Mouse (Mus musculus): Measurements from ENCODE around the gene Scd3.

- TF ChIP-seq GATA1 (IDR thresholded peaks at IDR 0.05; ENCODE audit: borderline replicate concordance, low read length) (no peak), FLI1 (IDR thresholded peaks at IDR 0.05; ENCODE audit: low read length) (no peak)
Measured at GRCm38 (mm10) chr19:44248081-44248853, 45.2 kb downstream of the Scd3 start.
